Mouse (Mus musculus): ENCODE measurements at regions not wholly inside any gene's neighbourhood (a gene's known extent, or its start where the extent isn't known, plus 50 kb on each side); places are given as distances from the start of the nearest gene placed in this dataset.

GRCm38 (mm10) chr19:6675586-6675985, 132.8 kb upstream of the Slc22a12 start:
- TF ChIP-seq POLR2A (IDR thresholded peaks at IDR 0.05; ENCODE audit: low read depth, low read length) (no peak), E2F4 (IDR thresholded peaks at IDR 0.05; ENCODE audit: insufficient replicate concordance, low read depth, low read length) (no peak), TBP (conservative IDR thresholded peaks at IDR 0.05; ENCODE audit: low read depth, low read length) (no peak), NELFE (IDR thresholded peaks at IDR 0.05; ENCODE audit: low read depth, low read length) (no peak), CHD2 (IDR thresholded peaks at IDR 0.05; ENCODE audit: low read length) (no peak), ZKSCAN1 (IDR thresholded peaks at IDR 0.05; ENCODE audit: borderline replicate concordance, low read depth, low read length) (no peak), ZC3H11A (IDR thresholded peaks at IDR 0.05; ENCODE audit: low read depth, low read length) (no peak)

Data from CH12.LX (cell line).